Mouse (Mus musculus): ENCODE data around the gene Usp22. TPM values are rescaled to one million over a fixed set of nuclear protein-coding genes. Genes with fewer than 3 reads are reported as not detected.

The Usp22 gene
- total and polyA plus RNA-seq, 2 experiments from 2014 or later: 34.7 to 95.8 TPM

GRCm38 (mm10) chr11:61159796-61160732, 14.8 kb downstream of the Usp22 start:
- H3K27me3 ChIP-seq (ENCODE audit: control insufficient read depth, insufficient read depth, low read length): no peaks in the 10 kb centered on the region
- no peak overlapping the region for H3K27ac ChIP-seq (ENCODE audit: low read depth)
- H3K4me1 ChIP-seq (ENCODE audit: control insufficient read depth, insufficient read depth): no peaks in the 10 kb centered on the region; the same call in 1 of the 2 replicates
- H3K9ac ChIP-seq (replicated peaks; ENCODE audit: low read depth, low read length): no peak overlapping the region
- ATAC-seq (ENCODE audit: insufficient read depth, low read depth) (no peak), DNase-seq (ENCODE audit: low spot score) (no peak)
- no peak for TF ChIP-seq CTCF (IDR thresholded peaks at IDR 0.05; ENCODE audit: low read depth)
- no peak for TF ChIP-seq EP300 (IDR thresholded peaks at IDR 0.05; ENCODE audit: low read depth)
- H3K4me2 ChIP-seq (ENCODE audit: low read depth, low read length): no peak overlapping the region
- H3K36me3 ChIP-seq (replicated peaks; ENCODE audit: control insufficient read depth, insufficient read depth, low read length): peaks cover 100% of the 10 kb centered on the region
- H3K9me3 ChIP-seq (replicated peaks; ENCODE audit: control insufficient read depth, low read length): no peaks in the 10 kb centered on the region
- no peak overlapping the region for H3K4me3 ChIP-seq (ENCODE audit: low read depth, low read length)
- 66% methylated on average over 11 of the region's 11 CpGs for whole genome bisulfite sequencing

DNA sequence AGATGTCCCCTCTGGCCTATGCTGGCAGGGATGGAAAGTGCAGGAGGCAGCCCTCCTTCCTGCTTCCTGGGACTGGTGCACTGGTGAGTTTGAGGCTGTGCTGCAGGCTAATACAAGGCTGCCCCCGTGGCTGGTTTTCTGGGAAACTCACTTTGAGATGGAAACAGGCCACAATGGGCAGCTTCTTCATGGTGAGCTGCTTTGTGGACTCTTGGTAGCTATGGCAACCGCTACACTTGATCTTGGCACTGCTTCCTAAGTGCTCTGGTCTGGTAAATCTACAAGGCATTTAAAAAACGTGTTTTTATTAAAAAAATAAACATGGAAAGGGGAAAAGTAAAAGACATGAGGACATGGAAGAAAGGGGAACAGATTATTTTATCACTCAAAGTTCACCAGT, 16.7 kb downstream of the Usp22 start:
- Histone ChIP-seq H3K27ac (ENCODE audit: low read depth) (no peak overlapping the region), H3K27me3 (ENCODE audit: control insufficient read depth, insufficient read depth, low read length) (no peaks in the 10 kb centered on the region), H3K9me3 (replicated peaks; ENCODE audit: control insufficient read depth, low read length) (no peaks in the 10 kb centered on the region), H3K4me1 (ENCODE audit: control insufficient read depth, insufficient read depth) (no peaks in the 10 kb centered on the region; the same call in 1 of the 2 replicates), H3K9ac (replicated peaks; ENCODE audit: low read depth, low read length) (no peak overlapping the region), H3K4me3 (ENCODE audit: low read depth, low read length) (no peak overlapping the region), H3K4me2 (ENCODE audit: low read depth, low read length) (no peak overlapping the region), H3K36me3 (replicated peaks; ENCODE audit: control insufficient read depth, insufficient read depth, low read length) (peaks cover 100% of the 10 kb centered on the region)
- no peak for DNase-seq (ENCODE audit: low spot score)
- WGBS: 73% methylated on average over 3 of the region's 3 CpGs
- ATAC-seq (ENCODE audit: insufficient read depth, low read depth): no peak
- TF ChIP-seq CTCF (IDR thresholded peaks at IDR 0.05; ENCODE audit: low read depth): no peak
- no peak for TF ChIP-seq EP300 (IDR thresholded peaks at IDR 0.05; ENCODE audit: low read depth)

DNA sequence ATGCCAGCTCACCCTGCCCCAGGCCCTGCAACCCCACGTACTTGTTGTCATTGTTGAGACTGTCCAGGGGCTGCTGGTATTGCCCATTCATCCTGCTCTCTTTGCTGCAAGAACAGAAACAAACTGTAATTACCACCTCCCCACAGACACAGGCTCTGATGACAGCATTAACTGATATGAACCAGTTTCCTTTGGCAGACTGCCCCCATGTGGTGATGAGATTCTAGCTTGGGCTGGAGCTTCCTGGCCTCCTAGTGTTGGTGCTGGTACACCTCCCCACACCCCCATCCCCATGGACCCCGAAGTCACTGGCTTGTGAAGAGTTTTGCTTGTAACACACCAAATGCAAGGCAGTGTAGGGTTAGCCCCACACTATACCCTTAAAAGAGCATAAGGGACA, 19.1 kb downstream of the Usp22 start:
- H3K27ac ChIP-seq (ENCODE audit: low read depth): no peak overlapping the region
- no peaks in the 10 kb centered on the region for H3K9me3 ChIP-seq (replicated peaks; ENCODE audit: control insufficient read depth, low read length)
- no peak overlapping the region for H3K4me3 ChIP-seq (ENCODE audit: low read depth, low read length)
- no peaks in the 10 kb centered on the region; the same call in 1 of the 2 replicates for H3K4me1 ChIP-seq (ENCODE audit: control insufficient read depth, insufficient read depth)
- DNase-seq (ENCODE audit: low spot score) (peak; percentile 49), ATAC-seq (ENCODE audit: insufficient read depth, low read depth) (peak; percentile 47; the same call in 1 of the 2 replicates)
- H3K27me3 ChIP-seq (ENCODE audit: control insufficient read depth, insufficient read depth, low read length): no peaks in the 10 kb centered on the region
- peaks cover 89% of the 10 kb centered on the region for H3K36me3 ChIP-seq (replicated peaks; ENCODE audit: control insufficient read depth, insufficient read depth, low read length)
- no peak overlapping the region for H3K9ac ChIP-seq (replicated peaks; ENCODE audit: low read depth, low read length)
- no peak overlapping the region for H3K4me2 ChIP-seq (ENCODE audit: low read depth, low read length)
- TF ChIP-seq CTCF (IDR thresholded peaks at IDR 0.05; ENCODE audit: low read depth): peak; percentile 56
- TF ChIP-seq EP300 (IDR thresholded peaks at IDR 0.05; ENCODE audit: low read depth): no peak
- WGBS: 45% methylated on average over 2 of the region's 2 CpGs

DNA sequence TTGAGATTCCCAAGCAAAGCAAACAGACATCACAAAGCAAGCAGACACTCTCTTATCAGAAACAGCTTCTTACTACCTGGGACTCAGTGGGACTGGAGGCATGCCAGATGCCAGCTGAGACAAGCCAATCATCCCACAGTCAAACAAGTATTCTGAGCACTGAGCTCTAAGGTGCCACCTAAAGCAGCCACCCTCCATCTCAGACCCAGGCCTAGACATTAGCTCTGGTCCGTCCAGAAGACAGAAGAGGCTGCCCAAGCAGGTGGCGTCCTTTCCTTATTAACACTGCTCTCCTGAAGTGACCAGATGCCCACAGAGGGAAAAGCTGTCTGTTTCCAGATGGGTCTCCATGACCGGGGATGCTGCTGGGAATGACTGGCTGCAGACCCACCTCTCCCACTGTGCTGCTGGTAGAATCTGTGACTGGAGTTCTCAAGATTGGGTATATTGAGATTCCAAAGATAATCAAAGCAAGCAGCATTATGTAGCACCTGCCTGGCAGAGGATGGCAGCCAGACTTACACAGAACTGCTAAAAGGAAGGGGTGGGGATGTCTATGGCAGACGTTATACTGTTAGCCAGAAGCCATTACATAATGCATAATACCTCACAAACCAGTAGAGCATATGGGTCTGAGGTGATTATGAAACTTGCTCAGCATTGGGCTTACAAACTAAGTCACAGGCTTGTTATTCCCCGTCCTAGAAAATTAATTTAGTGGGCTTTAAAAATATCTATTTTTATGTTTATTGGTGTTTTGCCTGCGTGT, 24.4 kb downstream of the Usp22 start:
- Histone ChIP-seq H3K4me2 (ENCODE audit: low read depth, low read length) (no peak overlapping the region), H3K4me1 (ENCODE audit: control insufficient read depth, insufficient read depth) (no peaks in the 10 kb centered on the region), H3K27me3 (ENCODE audit: control insufficient read depth, insufficient read depth, low read length) (0 out of 2 replicates have a peak, but pooled peaks cover 12% of the 10 kb centered on the region), H3K9me3 (replicated peaks; ENCODE audit: control insufficient read depth, low read length) (no peaks in the 10 kb centered on the region), H3K4me3 (ENCODE audit: low read depth, low read length) (no peak overlapping the region), H3K36me3 (replicated peaks; ENCODE audit: control insufficient read depth, insufficient read depth, low read length) (peaks cover 36% of the 10 kb centered on the region), H3K9ac (replicated peaks; ENCODE audit: low read depth, low read length) (no peak overlapping the region), H3K27ac (ENCODE audit: low read depth) (no peak overlapping the region)
- TF ChIP-seq EP300 (IDR thresholded peaks at IDR 0.05; ENCODE audit: low read depth) (no peak), CTCF (IDR thresholded peaks at IDR 0.05; ENCODE audit: low read depth) (no peak)
- ATAC-seq (ENCODE audit: insufficient read depth, low read depth) (no peak), DNase-seq (ENCODE audit: low spot score) (no peak)
- 68% methylated on average over 6 of the region's 6 CpGs for WGBS

- ATAC-seq (ENCODE audit: insufficient read depth, low read depth) (peak; percentile 74; the same call in 1 of the 2 replicates), DNase-seq (ENCODE audit: low spot score) (peak; percentile 28)
- Histone ChIP-seq H3K4me2 (ENCODE audit: low read depth, low read length) (peak overlapping the region; percentile 57), H3K9ac (replicated peaks; ENCODE audit: low read depth, low read length) (0 out of 2 replicates have a peak overlapping the region, but pooled peaks have one; percentile 5), H3K4me3 (ENCODE audit: low read depth, low read length) (peak overlapping the region; percentile 29), H3K4me1 (ENCODE audit: control insufficient read depth, insufficient read depth) (0 out of 2 replicates have a peak, but pooled peaks cover 6% of the 10 kb centered on the region), H3K9me3 (replicated peaks; ENCODE audit: control insufficient read depth, low read length) (no peaks in the 10 kb centered on the region), H3K27me3 (ENCODE audit: control insufficient read depth, insufficient read depth, low read length) (0 out of 2 replicates have a peak, but pooled peaks cover 12% of the 10 kb centered on the region), H3K27ac (ENCODE audit: low read depth) (no peak overlapping the region), H3K36me3 (replicated peaks; ENCODE audit: control insufficient read depth, insufficient read depth, low read length) (peaks cover 6% of the 10 kb centered on the region)
- TF ChIP-seq EP300 (IDR thresholded peaks at IDR 0.05; ENCODE audit: low read depth) (no peak), CTCF (IDR thresholded peaks at IDR 0.05; ENCODE audit: low read depth) (peak; percentile 2; the same call in 1 of the 2 replicates)
- WGBS: 6% methylated on average over 32 of the region's 32 CpGs
Measured at GRCm38 (mm10) chr11:61147300-61147683, 27.6 kb downstream of the Usp22 start.

Measured in heart, postnatal 0 days (tissue).